Mouse (Mus musculus) stomach, embryonic 14.5 days (tissue): ENCODE data around the gene Smlr1. TPM values are rescaled to one million over a fixed set of nuclear protein-coding genes. Genes with fewer than 3 reads are reported as not detected.

Experiments used
- ATAC-seq: fragments of 200-750 bp; cut with Nextera tagmentation; 2 replicates; pipeline ENCODE4 v1.8.0; 2017; ENCODE audit warnings: low read depth, moderate TSS enrichment; ENCODE audit not compliant: insufficient number of reproducible peaks, insufficient read depth, low FRiP score
- H3K27ac ChIP-seq: fragments of 300-500 bp; sonication (generic); 2 replicates; pipeline ENCODE4 v1.5.1; 2014; ENCODE audit warnings: mild to moderate bottlenecking, low read length, moderate library complexity, mixed read lengths
- H3K27me3 ChIP-seq: fragments of 300-500 bp; sonication (generic); 2 replicates; pipeline ENCODE4 v1.6.1; 2014; ENCODE audit warnings: low read length, control low read depth, mixed read lengths; ENCODE audit not compliant: control insufficient read depth, insufficient read depth
- H3K36me3 ChIP-seq: fragments of 300-500 bp; sonication (generic); 2 replicates; pipeline ENCODE4 v1.6.1; 2014; ENCODE audit warnings: mild to moderate bottlenecking, control low read depth, low read length, moderate library complexity, mixed read lengths; ENCODE audit not compliant: control insufficient read depth, insufficient read depth
- H3K4me1 ChIP-seq: fragments of 300-500 bp; sonication (generic); 2 replicates; pipeline ENCODE4 v1.6.1; 2014; ENCODE audit warnings: low read length, control low read depth, mixed read lengths; ENCODE audit not compliant: control insufficient read depth, insufficient read depth
- H3K4me2 ChIP-seq: fragments of 300-500 bp; sonication (generic); replicated peaks from 2 replicates; pipeline ENCODE4 v1.6.1; 2014; ENCODE audit warnings: low read depth, low read length, control low read depth
- H3K4me3 ChIP-seq: fragments of 300-500 bp; sonication (generic); 2 replicates; pipeline ENCODE4 v1.5.1; 2014; ENCODE audit warnings: low read depth, low read length, control low read depth
- H3K9ac ChIP-seq: fragments of 300-500 bp; sonication (generic); replicated peaks from 2 replicates; pipeline ENCODE4 v1.6.1; 2014; ENCODE audit warnings: low read depth, mild to moderate bottlenecking, control low read depth, low read length, moderate library complexity, mixed read lengths
- H3K9me3 ChIP-seq: fragments of 300-500 bp; sonication (generic); 2 replicates; pipeline ENCODE4 v1.6.1; 2016; ENCODE audit warnings: low read depth, low read length, control low read depth; ENCODE audit not compliant: control insufficient read depth
- WGBS: fragments of 180-500 bp; shearing (Covaris S2); extraction: QIAGEN DNeasy Blood & Tissue Kit; methylation state at CpG from one replicate; pipeline ENCODE4 v1.1.7; 2014; 5-methylcytosine and 5-hydroxymethylcytosine counted together
- polyA plus RNA-seq: library from polyadenylated mRNA; unstranded; fragments of >200 nt; fragmentation: Nextera tagmentation; extraction: Ambion mirVana; gene quantifications from 2 replicates; pipeline ENCODE4 v1.2.1, GENCODE M21; 2014

The Smlr1 gene
- polyA plus RNA-seq, 1 experiment from 2014 or later, result not detected

- no peaks in the 10 kb centered on the region for H3K9me3 ChIP-seq
- no peaks in the 10 kb centered on the region for H3K27me3 ChIP-seq
- ATAC-seq, result no peak
- H3K4me3 ChIP-seq, result no peak overlapping the region
- no peak overlapping the region for H3K4me2 ChIP-seq
- H3K4me1 ChIP-seq, result no peaks in the 10 kb centered on the region
- no peak overlapping the region for H3K9ac ChIP-seq
- H3K36me3 ChIP-seq, result no peaks in the 10 kb centered on the region
- H3K27ac ChIP-seq, result no peak overlapping the region
- WGBS, result 73% methylated on average over 1 of the region's 1 CpGs
These were observed 2.7 kb upstream of the Smlr1 start for GRCm38 (mm10) chr10:25538738-25539137.

- no peaks in the 10 kb centered on the region for H3K9me3 ChIP-seq
- H3K4me2 ChIP-seq, result no peak overlapping the region
- H3K4me1 ChIP-seq, result 0 out of 2 replicates have a peak, but pooled peaks cover 6% of the 10 kb centered on the region
- no peak overlapping the region for H3K27ac ChIP-seq
- H3K9ac ChIP-seq, result no peak overlapping the region
- H3K4me3 ChIP-seq, result no peak overlapping the region
- ATAC-seq, result no peak
- no peaks in the 10 kb centered on the region for H3K36me3 ChIP-seq
- no peaks in the 10 kb centered on the region for H3K27me3 ChIP-seq
- 83% methylated on average over 6 of the region's 6 CpGs for WGBS
These were observed 554 bp upstream of the Smlr1 start for GRCm38 (mm10) chr10:25536621-25537020.

- H3K4me2 ChIP-seq, result no peak overlapping the region
- no peak overlapping the region for H3K9ac ChIP-seq
- no peaks in the 10 kb centered on the region for H3K36me3 ChIP-seq
- ATAC-seq, result no peak
- WGBS, result 86% methylated on average over 5 of the region's 5 CpGs
- 0 out of 2 replicates have a peak, but pooled peaks cover 6% of the 10 kb centered on the region for H3K4me1 ChIP-seq
- H3K27me3 ChIP-seq, result no peaks in the 10 kb centered on the region
- H3K4me3 ChIP-seq, result no peak overlapping the region
- H3K27ac ChIP-seq, result no peak overlapping the region
- H3K9me3 ChIP-seq, result no peaks in the 10 kb centered on the region
These were observed 1.6 kb downstream of the Smlr1 start for GRCm38 (mm10) chr10:25534467-25534866.

GRCm38 (mm10) chr10:25533513-25534246, 2.4 kb downstream of the Smlr1 start:
- no peak overlapping the region for H3K4me3 ChIP-seq
- 53% methylated on average over 9 of the region's 9 CpGs for WGBS
- no peak overlapping the region for H3K27ac ChIP-seq
- no peaks in the 10 kb centered on the region for H3K36me3 ChIP-seq
- 0 out of 2 replicates have a peak, but pooled peaks cover 6% of the 10 kb centered on the region for H3K4me1 ChIP-seq
- H3K27me3 ChIP-seq, result no peaks in the 10 kb centered on the region
- ATAC-seq, result no peak
- no peak overlapping the region for H3K9ac ChIP-seq
- H3K9me3 ChIP-seq, result no peaks in the 10 kb centered on the region
- H3K4me2 ChIP-seq, result no peak overlapping the region

- Histone ChIP-seq H3K4me3 (no peak overlapping the region), H3K9me3 (no peaks in the 10 kb centered on the region), H3K9ac (no peak overlapping the region), H3K27me3 (no peaks in the 10 kb centered on the region), H3K27ac (no peak overlapping the region), H3K4me1 (0 out of 2 replicates have a peak, but pooled peaks cover 6% of the 10 kb centered on the region), H3K36me3 (no peaks in the 10 kb centered on the region), H3K4me2 (no peak overlapping the region)
- WGBS, result 40% methylated on average over 2 of the region's 2 CpGs
- no peak for ATAC-seq
These were observed 3.0 kb downstream of the Smlr1 start for GRCm38 (mm10) chr10:25533105-25533504.

GRCm38 (mm10) chr10:25531335-25531734, 4.7 kb downstream of the Smlr1 start:
- WGBS, result 55% methylated on average over 13 of the region's 13 CpGs
- Histone ChIP-seq H3K4me3 (no peak overlapping the region), H3K9ac (no peak overlapping the region), H3K27me3 (no peaks in the 10 kb centered on the region), H3K9me3 (no peaks in the 10 kb centered on the region), H3K4me2 (no peak overlapping the region), H3K36me3 (no peaks in the 10 kb centered on the region), H3K27ac (no peak overlapping the region), H3K4me1 (0 out of 2 replicates have a peak, but pooled peaks cover 6% of the 10 kb centered on the region)
- ATAC-seq, result no peak

GRCm38 (mm10) chr10:25527126-25527525, 8.9 kb downstream of the Smlr1 start:
- H3K9me3 ChIP-seq, result no peaks in the 10 kb centered on the region
- WGBS, result 80% methylated on average over 3 of the region's 3 CpGs
- H3K9ac ChIP-seq, result no peak overlapping the region
- H3K27ac ChIP-seq, result no peak overlapping the region
- H3K4me3 ChIP-seq, result no peak overlapping the region
- H3K36me3 ChIP-seq, result no peaks in the 10 kb centered on the region; the same call in 1 of the 2 replicates
- H3K4me1 ChIP-seq, result 0 out of 2 replicates have a peak, but pooled peaks cover 3% of the 10 kb centered on the region
- no peak for ATAC-seq
- no peaks in the 10 kb centered on the region for H3K27me3 ChIP-seq
- no peak overlapping the region for H3K4me2 ChIP-seq

- WGBS, result 88% methylated on average over 4 of the region's 4 CpGs
These were observed 9.4 kb downstream of the Smlr1 start for GRCm38 (mm10) chr10:25526622-25527021.

More at GRCm38 (mm10) chr10:25526622-25527021, 9.4 kb downstream of the Smlr1 start:
- Histone ChIP-seq H3K27ac (no peak overlapping the region), H3K9me3 (no peaks in the 10 kb centered on the region), H3K9ac (no peak overlapping the region), H3K36me3 (no peaks in the 10 kb centered on the region; the same call in 1 of the 2 replicates), H3K4me3 (no peak overlapping the region), H3K4me2 (no peak overlapping the region), H3K4me1 (0 out of 2 replicates have a peak, but pooled peaks cover under 1% of the 10 kb centered on the region), H3K27me3 (no peaks in the 10 kb centered on the region)
- ATAC-seq, result no peak
